Mouse (Mus musculus): Measurements from ENCODE around the gene Timm10.

DNA sequence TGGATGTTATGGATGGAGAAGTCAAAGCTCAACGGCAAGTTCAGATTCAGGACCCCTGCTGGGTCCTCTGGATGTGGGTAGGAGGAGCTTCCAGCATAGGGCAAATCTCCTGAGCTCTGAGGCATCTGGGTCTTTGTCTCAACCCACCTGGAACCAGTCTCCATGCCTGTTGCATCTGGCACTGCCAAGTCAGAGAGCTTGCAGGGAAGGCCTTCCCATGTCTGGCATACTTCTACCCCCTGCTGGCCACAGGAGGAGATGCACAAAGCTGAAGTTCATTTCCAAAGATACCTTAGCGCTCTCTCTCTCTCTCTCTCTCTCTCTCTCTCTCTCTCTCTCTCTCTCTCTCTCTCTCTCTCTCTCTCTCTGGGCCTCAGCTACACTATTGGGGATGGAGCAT is 28.9 kb downstream of the Timm10 start:
- TF ChIP-seq EP300 (IDR thresholded peaks at IDR 0.05; ENCODE audit: low read depth) (no peak), CTCF (IDR thresholded peaks at IDR 0.05; ENCODE audit: low read depth) (peak; percentile 90)

Data from liver, postnatal 0 days (tissue).